Mouse (Mus musculus) 3T3-L1 (cell line): ENCODE results near the gene Pcnt.
A peak's percentile ranks its signal among the peaks of the same experiment; 100 is the strongest.

Source experiments
- DNase-seq: peaks from one replicate; pipeline ENCODE4 v3.0.0-alpha.2; 2015; ENCODE audit warnings: low read depth, low spot score

Gene Pcnt

GRCm38 (mm10) chr10:76442178-76443088, at the start of gene Pcnt:
Pcnt (minus strand) TSS chr10:76442786.
- DNase-seq, result peak; percentile 97

GRCm38 (mm10) chr10:76489205-76489604, 46.6 kb upstream of the Pcnt start:
- DNase-seq, result no peak

- DNase-seq, result no peak
Observed at GRCm38 (mm10) chr10:76488265-76488664, 45.7 kb upstream of the Pcnt start.

- DNase-seq, result no peak
Observed at GRCm38 (mm10) chr10:76486302-76486701, 43.7 kb upstream of the Pcnt start.

- DNase-seq, result no peak
Observed at GRCm38 (mm10) chr10:76481480-76481879, 38.9 kb upstream of the Pcnt start.

GRCm38 (mm10) chr10:76480851-76481250, 38.3 kb upstream of the Pcnt start:
- DNase-seq, result no peak

- DNase-seq, result no peak
Observed at GRCm38 (mm10) chr10:76473759-76474158, 31.2 kb upstream of the Pcnt start.

GRCm38 (mm10) chr10:76468203-76469162, 25.9 kb upstream of the Pcnt start, which contains the start of the genes Mcm3ap and Ybey:
Mcm3ap (plus strand) TSS chr10:76468927.
Ybey (minus strand) TSS chr10:76469114.
- DNase-seq, result peak; percentile 93

GRCm38 (mm10) chr10:76462721-76463120, 20.1 kb upstream of the Pcnt start:
- no peak for DNase-seq

GRCm38 (mm10) chr10:76462312-76462711, 19.7 kb upstream of the Pcnt start:
- no peak for DNase-seq

GRCm38 (mm10) chr10:76461255-76461654, 18.7 kb upstream of the Pcnt start:
- DNase-seq, result peak; percentile 57

- peak; percentile 81 for DNase-seq
Observed at GRCm38 (mm10) chr10:76455289-76455688, 12.7 kb upstream of the Pcnt start.

- no peak for DNase-seq
Observed at GRCm38 (mm10) chr10:76448851-76449250, 6.3 kb upstream of the Pcnt start, which contains the start of gene 2610028H24Rik. 2610028H24Rik (plus strand) TSS chr10:76449081.

- no peak for DNase-seq
Observed at GRCm38 (mm10) chr10:76447406-76448229, 5.0 kb upstream of the Pcnt start.

- DNase-seq, result no peak
Observed at GRCm38 (mm10) chr10:76445996-76446681, 3.6 kb upstream of the Pcnt start.

GRCm38 (mm10) chr10:76440281-76440680, 2.3 kb downstream of the Pcnt start, which contains the start of gene AC141477.1:
AC141477.1 (minus strand) TSS chr10:76440444.
- DNase-seq, result no peak

- no peak for DNase-seq
Observed at GRCm38 (mm10) chr10:76439107-76439890, 3.3 kb downstream of the Pcnt start.

- DNase-seq, result no peak
Observed at GRCm38 (mm10) chr10:76433925-76434324, 8.7 kb downstream of the Pcnt start.

- DNase-seq, result no peak
Observed at GRCm38 (mm10) chr10:76425674-76426073, 16.9 kb downstream of the Pcnt start.

- DNase-seq, result no peak
Observed at GRCm38 (mm10) chr10:76416811-76417210, 25.8 kb downstream of the Pcnt start.
